In genomic region chr4:100596630-100597029, GRCm38 (mm10) we compare ENCODE assay signal across 13 mouse cellular contexts.
DNase-seq lines count a peak whose midpoint lies in the region; ATAC-seq lines count a peak whose summit lies in the region.
"Had no signal": no experiment of that assay in that cellular context is flagged by ENCODE, and none has a peak within 500 bp of the region (broad histone marks: within the 10 kb centered on the region; RNA-seq: fewer than 3 reads in every experiment).

No protein-coding gene starts in this region.

- H3K9me3 ChIP-seq in forebrain, embryonic 13.5 days (replicated peaks): no peaks in the 10 kb centered on the region
- no peaks in the 10 kb centered on the region for H3K9me3 ChIP-seq in forebrain, embryonic 10.5 days
- H3K9me3 ChIP-seq in hindbrain, embryonic 15.5 days: no peaks in the 10 kb centered on the region
- H3K9me3 ChIP-seq: limb, embryonic 15.5 days; midbrain, embryonic 12.5 days had no signal

- 0 out of 2 replicates have a peak overlapping the region, but pooled peaks have one; percentile 3 for H3K4me2 ChIP-seq in forebrain, embryonic 13.5 days
- H3K4me2 ChIP-seq in hindbrain, embryonic 15.5 days: no peak overlapping the region
- H3K4me2 ChIP-seq: limb, embryonic 15.5 days; midbrain, embryonic 12.5 days had no signal

- no peaks in the 10 kb centered on the region for H3K27me3 ChIP-seq in forebrain, embryonic 13.5 days
- H3K27me3 ChIP-seq in forebrain, embryonic 10.5 days (ENCODE audit: poor library complexity, severe bottlenecking): no peaks in the 10 kb centered on the region
- no peaks in the 10 kb centered on the region for H3K27me3 ChIP-seq in hindbrain, embryonic 15.5 days
- H3K27me3 ChIP-seq: limb, embryonic 15.5 days; midbrain, embryonic 12.5 days had no signal

- H3K4me1 ChIP-seq in forebrain, embryonic 13.5 days: peaks cover 16% of the 10 kb centered on the region
- H3K4me1 ChIP-seq in forebrain, embryonic 10.5 days: peaks cover 5% of the 10 kb centered on the region; the same call in 1 of the 2 replicates
- H3K4me1 ChIP-seq in hindbrain, embryonic 15.5 days (replicated peaks): peaks cover 8% of the 10 kb centered on the region
- H3K4me1 ChIP-seq: limb, embryonic 15.5 days had no signal

- WGBS in forebrain, embryonic 13.5 days: 55% methylated on average over 5 of the region's 5 CpGs
- 93% methylated on average over 5 of the region's 5 CpGs for WGBS in forebrain, embryonic 10.5 days
- 52% methylated on average over 5 of the region's 5 CpGs for WGBS in hindbrain, embryonic 15.5 days

- H3K36me3 ChIP-seq in forebrain, embryonic 13.5 days (ENCODE audit: poor library complexity, severe bottlenecking): no peaks in the 10 kb centered on the region
- no peaks in the 10 kb centered on the region for H3K36me3 ChIP-seq in forebrain, embryonic 10.5 days (replicated peaks)
- H3K36me3 ChIP-seq in hindbrain, embryonic 15.5 days: no peaks in the 10 kb centered on the region
- H3K36me3 ChIP-seq: limb, embryonic 15.5 days; midbrain, embryonic 12.5 days had no signal

- no peak overlapping the region for H3K4me3 ChIP-seq in forebrain, embryonic 13.5 days
- H3K4me3 ChIP-seq in forebrain, embryonic 10.5 days: no peak overlapping the region
- no peak overlapping the region for H3K4me3 ChIP-seq in hindbrain, embryonic 15.5 days
- H3K4me3 ChIP-seq: limb, embryonic 15.5 days; midbrain, embryonic 12.5 days had no signal

- ATAC-seq in forebrain, embryonic 13.5 days: peak; percentile 84
- peak; percentile 76 for ATAC-seq in hindbrain, embryonic 15.5 days (ENCODE audit: low FRiP score, low read depth)
- ATAC-seq: Patski had no signal

- H3K9ac ChIP-seq in forebrain, embryonic 13.5 days: no peak overlapping the region
- no peak overlapping the region for H3K9ac ChIP-seq in hindbrain, embryonic 15.5 days
- H3K9ac ChIP-seq: limb, embryonic 15.5 days; midbrain, embryonic 12.5 days had no signal

- peak overlapping the region; percentile 11; the same call in 1 of the 2 replicates for H3K27ac ChIP-seq in forebrain, embryonic 13.5 days
- H3K27ac ChIP-seq in forebrain, embryonic 10.5 days: no peak overlapping the region
- H3K27ac ChIP-seq in hindbrain, embryonic 15.5 days (replicated peaks): peak overlapping the region; percentile 40; the same call in 1 of the 2 replicates
- H3K27ac ChIP-seq: limb, embryonic 15.5 days; midbrain, embryonic 12.5 days had no signal

- no peak for DNase-seq in forebrain, embryonic 10.5 days (ENCODE audit: extremely low spot score, low spot score)
- DNase-seq in testis, postnatal 10 days (ENCODE audit: low spot score): peak; percentile 48
- DNase-seq in testis, postnatal 14 days (ENCODE audit: low spot score): no peak
- peak; percentile 32 for DNase-seq in right cerebral cortex, postnatal 14 days
- no peak for DNase-seq in adrenal gland, adult 18-20 months (ENCODE audit: low spot score in 2 of 2)
- DNase-seq in ovary, postnatal 10 days (ENCODE audit: low spot score): no peak
- DNase-seq: B cell, adult 2 months; kidney, adult 11 months had no signal

Comparison
In these comparisons a context has a peak if more than half of its experiments do, and no peak if none do; other contexts are left out.
1. DNase-seq: peak in testis, postnatal 10 days (single experiment) and right cerebral cortex, postnatal 14 days (single experiment); none in forebrain, embryonic 10.5 days (single experiment), testis, postnatal 14 days (single experiment), adrenal gland, adult 18-20 months (0 of 2) and ovary, postnatal 10 days (single experiment).